Mouse (Mus musculus): ENCODE results near the gene Shc2. TPM values are rescaled to one million over a fixed set of nuclear protein-coding genes. Genes with fewer than 3 reads are reported as not detected.

The Shc2 gene
- polyA plus RNA-seq, 1 experiment from 2014 or later = 16.0 TPM

Other genes starting within 250 kb of the Shc2 start
- gene Vmn2r83, start 169.2 kb downstream of the Shc2 start, polyA plus RNA-seq (2015; fragmentation: Nextera tagmentation; extraction: Ambion mirVana) = not detected in 2 replicates
- gene Plpp2, start 104.1 kb downstream of the Shc2 start, polyA plus RNA-seq (2015; fragmentation: Nextera tagmentation; extraction: Ambion mirVana) = 9.0 and 11.6 TPM in 2 replicates
- gene Mier2, start 82.7 kb downstream of the Shc2 start, polyA plus RNA-seq (2015; fragmentation: Nextera tagmentation; extraction: Ambion mirVana) = 59.8 and 68.5 TPM in 2 replicates
- gene Theg, start 50.6 kb downstream of the Shc2 start, polyA plus RNA-seq (2015; fragmentation: Nextera tagmentation; extraction: Ambion mirVana) = not detected in 2 replicates
- gene C2cd4c, start 23.9 kb downstream of the Shc2 start, polyA plus RNA-seq (2015; fragmentation: Nextera tagmentation; extraction: Ambion mirVana) = 0.25 and 0.32 TPM in 2 replicates
- 0.28 TPM in 1 of 2 replicates, not detected in the other for gene Odf3l2, start 7.8 kb upstream of the Shc2 start, polyA plus RNA-seq (2015; fragmentation: Nextera tagmentation; extraction: Ambion mirVana)
- 0.57 and 1.0 TPM in 2 replicates for gene Madcam1, start 26.6 kb upstream of the Shc2 start, polyA plus RNA-seq (2015; fragmentation: Nextera tagmentation; extraction: Ambion mirVana)
- 75.9 and 76.6 TPM in 2 replicates for gene Tpgs1, start 31.5 kb upstream of the Shc2 start, polyA plus RNA-seq (2015; fragmentation: Nextera tagmentation; extraction: Ambion mirVana)
- gene Cdc34, start 44.3 kb upstream of the Shc2 start, polyA plus RNA-seq (2015; fragmentation: Nextera tagmentation; extraction: Ambion mirVana) = 61.1 and 71.1 TPM in 2 replicates
- 1.7 and 1.8 TPM in 2 replicates for gene Gzmm, start 51.1 kb upstream of the Shc2 start, polyA plus RNA-seq (2015; fragmentation: Nextera tagmentation; extraction: Ambion mirVana)
- 726 and 729 TPM in 2 replicates for gene Bsg, start 66.6 kb upstream of the Shc2 start, polyA plus RNA-seq (2015; fragmentation: Nextera tagmentation; extraction: Ambion mirVana)
- gene Hcn2, start 78.7 kb upstream of the Shc2 start, polyA plus RNA-seq (2015; fragmentation: Nextera tagmentation; extraction: Ambion mirVana) = 0.39 and 0.52 TPM in 2 replicates
- 47.1 and 50.0 TPM in 2 replicates for gene Polrmt, start 108.7 kb upstream of the Shc2 start, polyA plus RNA-seq (2015; fragmentation: Nextera tagmentation; extraction: Ambion mirVana)
- 0.25 and 0.73 TPM in 2 replicates for gene Fgf22, start 117.2 kb upstream of the Shc2 start, polyA plus RNA-seq (2015; fragmentation: Nextera tagmentation; extraction: Ambion mirVana)
- gene Rnf126, start 129.0 kb upstream of the Shc2 start, polyA plus RNA-seq (2015; fragmentation: Nextera tagmentation; extraction: Ambion mirVana) = 85.8 and 87.2 TPM in 2 replicates
- gene Fstl3, start 139.4 kb upstream of the Shc2 start, polyA plus RNA-seq (2015; fragmentation: Nextera tagmentation; extraction: Ambion mirVana) = 1.1 and 1.4 TPM in 2 replicates
- 0.36 and 0.62 TPM in 2 replicates for gene Prss57, start 153.0 kb upstream of the Shc2 start, polyA plus RNA-seq (2015; fragmentation: Nextera tagmentation; extraction: Ambion mirVana)
- gene Palm, start 155.7 kb upstream of the Shc2 start, polyA plus RNA-seq (2015; fragmentation: Nextera tagmentation; extraction: Ambion mirVana) = 327 and 349 TPM in 2 replicates
- 0.48 and 1.2 TPM in 2 replicates for gene Misp, start 183.1 kb upstream of the Shc2 start, polyA plus RNA-seq (2015; fragmentation: Nextera tagmentation; extraction: Ambion mirVana)
- gene Ptbp1, start 216.5 kb upstream of the Shc2 start, polyA plus RNA-seq (2015; fragmentation: Nextera tagmentation; extraction: Ambion mirVana) = 98.3 and 107 TPM in 2 replicates
- 12.4 and 15.3 TPM in 2 replicates for gene Prtn3, start 236.6 kb upstream of the Shc2 start, polyA plus RNA-seq (2015; fragmentation: Nextera tagmentation; extraction: Ambion mirVana)
- 415 and 495 TPM in 2 replicates for gene Plppr3, start 236.7 kb upstream of the Shc2 start, polyA plus RNA-seq (2015; fragmentation: Nextera tagmentation; extraction: Ambion mirVana)
- gene Elane, start 248.3 kb upstream of the Shc2 start, polyA plus RNA-seq (2015; fragmentation: Nextera tagmentation; extraction: Ambion mirVana) = not detected in 2 replicates

Data from forebrain, embryonic 16.5 days (tissue).